Mouse (Mus musculus): ENCODE measurements around the gene Micall1. TPM values are rescaled to one million over a fixed set of nuclear protein-coding genes. Genes with fewer than 3 reads are reported as not detected.

The Micall1 gene
- polyA plus RNA-seq, 1 experiment from 2014 or later: 24.3 TPM

GRCm38 (mm10) chr15:79185213-79185612 lies 76.5 kb downstream of the Micall1 start:
- WGBS: 82% methylated on average over 10 of the region's 10 CpGs
- Histone ChIP-seq H3K4me3 (no peak overlapping the region), H3K36me3 (no peaks in the 10 kb centered on the region), H3K4me1 (replicated peaks) (no peaks in the 10 kb centered on the region), H3K27ac (ENCODE audit: poor library complexity, severe bottlenecking) (no peak overlapping the region), H3K4me2 (no peak overlapping the region), H3K9ac (no peak overlapping the region), H3K27me3 (replicated peaks) (0 out of 2 replicates have a peak, but pooled peaks cover 9% of the 10 kb centered on the region), H3K9me3 (replicated peaks) (no peaks in the 10 kb centered on the region)
- ATAC-seq (ENCODE audit: insufficient number of reproducible peaks, low FRiP score): no peak

Other genes starting within 250 kb of the Micall1 start
- gene Gga1, start 231.7 kb upstream of the Micall1 start, polyA plus RNA-seq (2016; fragmentation: Nextera tagmentation; extraction: Ambion mirVana): 54.0 and 54.7 TPM in 2 replicates
- gene Gm49510, start 209.2 kb upstream of the Micall1 start, polyA plus RNA-seq (2016; fragmentation: Nextera tagmentation; extraction: Ambion mirVana): 0.15 and 0.47 TPM in 2 replicates
- 26.2 and 26.8 TPM in 2 replicates for gene Sh3bp1, start 209.1 kb upstream of the Micall1 start, polyA plus RNA-seq (2016; fragmentation: Nextera tagmentation; extraction: Ambion mirVana)
- gene Pdxp, start 195.0 kb upstream of the Micall1 start, polyA plus RNA-seq (2016; fragmentation: Nextera tagmentation; extraction: Ambion mirVana): 33.4 and 34.2 TPM in 2 replicates
- 667 and 690 TPM in 2 replicates for gene Lgals1, start 182.2 kb upstream of the Micall1 start, polyA plus RNA-seq (2016; fragmentation: Nextera tagmentation; extraction: Ambion mirVana)
- 37.9 and 39.9 TPM in 2 replicates for gene Nol12, start 174.0 kb upstream of the Micall1 start, polyA plus RNA-seq (2016; fragmentation: Nextera tagmentation; extraction: Ambion mirVana)
- 59.4 and 64.1 TPM in 2 replicates for gene Triobp, start 161.2 kb upstream of the Micall1 start, polyA plus RNA-seq (2016; fragmentation: Nextera tagmentation; extraction: Ambion mirVana)
- 294 and 300 TPM in 2 replicates for gene H1f0, start 80.4 kb upstream of the Micall1 start, polyA plus RNA-seq (2016; fragmentation: Nextera tagmentation; extraction: Ambion mirVana)
- gene Galr3, start 67.0 kb upstream of the Micall1 start, polyA plus RNA-seq (2016; fragmentation: Nextera tagmentation; extraction: Ambion mirVana): not detected in 2 replicates
- 29.0 and 30.0 TPM in 2 replicates for gene Ankrd54, start 46.0 kb upstream of the Micall1 start, polyA plus RNA-seq (2016; fragmentation: Nextera tagmentation; extraction: Ambion mirVana)
- gene Eif3l, start 33.7 kb upstream of the Micall1 start, polyA plus RNA-seq (2016; fragmentation: Nextera tagmentation; extraction: Ambion mirVana): 165 TPM in 2 replicates
- gene Polr2f, start 32.1 kb downstream of the Micall1 start, polyA plus RNA-seq (2016; fragmentation: Nextera tagmentation; extraction: Ambion mirVana): 265 and 289 TPM in 2 replicates
- gene 1700088E04Rik, start 32.4 kb downstream of the Micall1 start, polyA plus RNA-seq (2016; fragmentation: Nextera tagmentation; extraction: Ambion mirVana): 6.3 and 6.6 TPM in 2 replicates
- gene Sox10, start 56.3 kb downstream of the Micall1 start, polyA plus RNA-seq (2016; fragmentation: Nextera tagmentation; extraction: Ambion mirVana): 0.28 and 0.44 TPM in 2 replicates
- gene Pick1, start 120.3 kb downstream of the Micall1 start, polyA plus RNA-seq (2016; fragmentation: Nextera tagmentation; extraction: Ambion mirVana): 33.8 and 37.6 TPM in 2 replicates
- 0.49 and 1.0 TPM in 2 replicates for gene Gm49486, start 120.5 kb downstream of the Micall1 start, polyA plus RNA-seq (2016; fragmentation: Nextera tagmentation; extraction: Ambion mirVana)
- gene Slc16a8, start 145.9 kb downstream of the Micall1 start, polyA plus RNA-seq (2016; fragmentation: Nextera tagmentation; extraction: Ambion mirVana): 0.36 and 0.65 TPM in 2 replicates
- 9.3 and 11.9 TPM in 2 replicates for gene Baiap2l2, start 176.6 kb downstream of the Micall1 start, polyA plus RNA-seq (2016; fragmentation: Nextera tagmentation; extraction: Ambion mirVana)
- gene Pla2g6, start 219.5 kb downstream of the Micall1 start, polyA plus RNA-seq (2016; fragmentation: Nextera tagmentation; extraction: Ambion mirVana): 12.1 and 14.4 TPM in 2 replicates
- gene Maff, start 237.7 kb downstream of the Micall1 start, polyA plus RNA-seq (2016; fragmentation: Nextera tagmentation; extraction: Ambion mirVana): 1.9 and 2.6 TPM in 2 replicates

All from heart, embryonic 12.5 days (tissue).